Mouse (Mus musculus): Measurements from ENCODE around the gene Slc39a3. TPM values are rescaled to one million over a fixed set of nuclear protein-coding genes. Genes with fewer than 3 reads are reported as not detected.

Gene Slc39a3
- polyA plus RNA-seq, 1 experiment: 1.5 TPM

- Histone ChIP-seq H3K36me3 (ENCODE audit: control insufficient read depth) (no peaks in the 10 kb centered on the region), H3K9me3 (ENCODE audit: control insufficient read depth, low read length) (peaks cover 2% of the 10 kb centered on the region; the same call in 1 of the 2 replicates), H3K4me1 (ENCODE audit: control insufficient read depth) (peaks cover 37% of the 10 kb centered on the region), H3K27me3 (ENCODE audit: control insufficient read depth) (peaks cover 13% of the 10 kb centered on the region), H3K4me3 (replicated peaks) (no peak overlapping the region)
- no peak for TF ChIP-seq TAL1 (IDR thresholded peaks at IDR 0.05; ENCODE audit: low read length)
- TF ChIP-seq GATA1 (IDR thresholded peaks at IDR 0.05; ENCODE audit: low read length): no peak
Observed at GRCm38 (mm10) chr10:81016645-81017044, 20.6 kb downstream of the Slc39a3 start.

DNA sequence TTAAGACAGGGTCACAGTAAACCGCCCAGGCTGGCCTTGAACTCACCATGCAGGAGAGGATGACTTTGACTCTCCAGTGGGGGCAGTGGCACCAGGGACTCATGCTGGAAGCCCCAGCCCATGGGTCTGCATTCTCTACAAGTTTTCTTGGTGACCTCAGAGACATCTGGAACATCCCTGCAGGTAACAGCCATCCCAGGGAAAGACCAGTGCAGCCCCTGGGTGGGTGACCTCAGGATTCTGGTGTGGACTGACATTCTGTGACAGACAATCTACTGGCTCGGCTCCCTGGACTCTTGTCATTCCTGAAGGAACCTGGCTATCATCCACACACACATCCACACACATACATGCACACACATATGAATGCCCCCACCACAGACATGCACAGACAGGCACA lies 21.6 kb downstream of the Slc39a3 start:
- no peak overlapping the region for H3K4me3 ChIP-seq (replicated peaks)
- TF ChIP-seq TAL1 (IDR thresholded peaks at IDR 0.05; ENCODE audit: low read length) (no peak), GATA1 (IDR thresholded peaks at IDR 0.05; ENCODE audit: low read length) (no peak)
- no peaks in the 10 kb centered on the region for H3K36me3 ChIP-seq (ENCODE audit: control insufficient read depth)
- peaks cover 37% of the 10 kb centered on the region for H3K4me1 ChIP-seq (ENCODE audit: control insufficient read depth)
- H3K9me3 ChIP-seq (ENCODE audit: control insufficient read depth, low read length): peaks cover 2% of the 10 kb centered on the region; the same call in 1 of the 2 replicates
- H3K27me3 ChIP-seq (ENCODE audit: control insufficient read depth): peaks cover 4% of the 10 kb centered on the region

GRCm38 (mm10) chr10:81014393-81015384 lies 22.5 kb downstream of the Slc39a3 start, which contains the start of gene Gng7:
Gng7 (minus strand) TSS chr10:81014945.
- Histone ChIP-seq H3K36me3 (ENCODE audit: control insufficient read depth) (no peaks in the 10 kb centered on the region), H3K4me3 (replicated peaks) (peak within 1 kb of the TSS; percentile 37), H3K4me1 (ENCODE audit: control insufficient read depth) (peaks cover 34% of the 10 kb centered on the region), H3K27me3 (ENCODE audit: control insufficient read depth) (peaks cover 3% of the 10 kb centered on the region), H3K9me3 (ENCODE audit: control insufficient read depth, low read length) (peaks cover 2% of the 10 kb centered on the region; the same call in 1 of the 2 replicates)
- TF ChIP-seq TAL1 (IDR thresholded peaks at IDR 0.05; ENCODE audit: low read length) (no peak), GATA1 (IDR thresholded peaks at IDR 0.05; ENCODE audit: low read length) (no peak)

GRCm38 (mm10) chr10:81010851-81011250 lies 26.4 kb downstream of the Slc39a3 start:
- H3K36me3 ChIP-seq (ENCODE audit: control insufficient read depth): no peaks in the 10 kb centered on the region
- H3K4me1 ChIP-seq (ENCODE audit: control insufficient read depth): peaks cover 21% of the 10 kb centered on the region
- H3K27me3 ChIP-seq (ENCODE audit: control insufficient read depth): peaks cover 3% of the 10 kb centered on the region
- H3K4me3 ChIP-seq (replicated peaks): no peak overlapping the region
- no peaks in the 10 kb centered on the region for H3K9me3 ChIP-seq (ENCODE audit: control insufficient read depth, low read length)
- TF ChIP-seq GATA1 (IDR thresholded peaks at IDR 0.05; ENCODE audit: low read length) (no peak), TAL1 (IDR thresholded peaks at IDR 0.05; ENCODE audit: low read length) (no peak)

DNA sequence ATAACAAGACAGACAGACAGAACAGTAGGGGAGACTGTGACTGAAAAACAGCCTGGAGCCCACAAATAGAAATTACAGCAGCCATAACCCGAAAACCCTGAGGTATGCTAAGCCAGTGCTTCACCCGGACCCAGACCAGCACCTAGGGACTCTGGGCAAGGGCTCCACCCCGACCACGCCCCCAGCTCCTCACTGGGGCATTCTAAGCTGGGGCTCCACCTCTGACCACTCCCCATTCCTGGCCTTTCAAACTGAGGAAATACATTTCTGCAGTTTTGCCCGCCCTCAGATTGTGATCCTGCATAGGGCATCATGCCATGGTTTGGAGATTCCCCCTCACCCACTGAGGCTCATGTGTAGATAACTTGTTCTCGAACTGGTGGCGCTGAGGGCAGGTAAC lies 30.0 kb downstream of the Slc39a3 start:
- Histone ChIP-seq H3K9me3 (ENCODE audit: control insufficient read depth, low read length) (no peaks in the 10 kb centered on the region), H3K4me3 (replicated peaks) (no peak overlapping the region), H3K36me3 (ENCODE audit: control insufficient read depth) (no peaks in the 10 kb centered on the region), H3K4me1 (ENCODE audit: control insufficient read depth) (peaks cover 5% of the 10 kb centered on the region), H3K27me3 (ENCODE audit: control insufficient read depth) (no peaks in the 10 kb centered on the region; the same call in 1 of the 2 replicates)
- TF ChIP-seq GATA1 (IDR thresholded peaks at IDR 0.05; ENCODE audit: low read length): no peak
- TF ChIP-seq TAL1 (IDR thresholded peaks at IDR 0.05; ENCODE audit: low read length): no peak

GRCm38 (mm10) chr10:81006005-81006677 lies 31.1 kb downstream of the Slc39a3 start:
- no peak overlapping the region for H3K4me3 ChIP-seq (replicated peaks)
- TF ChIP-seq TAL1 (IDR thresholded peaks at IDR 0.05; ENCODE audit: low read length) (no peak), GATA1 (IDR thresholded peaks at IDR 0.05; ENCODE audit: low read length) (no peak)
- H3K9me3 ChIP-seq (ENCODE audit: control insufficient read depth, low read length): no peaks in the 10 kb centered on the region
- H3K36me3 ChIP-seq (ENCODE audit: control insufficient read depth): no peaks in the 10 kb centered on the region
- peaks cover 8% of the 10 kb centered on the region for H3K4me1 ChIP-seq (ENCODE audit: control insufficient read depth)
- H3K27me3 ChIP-seq (ENCODE audit: control insufficient read depth): no peaks in the 10 kb centered on the region; the same call in 1 of the 2 replicates

DNA sequence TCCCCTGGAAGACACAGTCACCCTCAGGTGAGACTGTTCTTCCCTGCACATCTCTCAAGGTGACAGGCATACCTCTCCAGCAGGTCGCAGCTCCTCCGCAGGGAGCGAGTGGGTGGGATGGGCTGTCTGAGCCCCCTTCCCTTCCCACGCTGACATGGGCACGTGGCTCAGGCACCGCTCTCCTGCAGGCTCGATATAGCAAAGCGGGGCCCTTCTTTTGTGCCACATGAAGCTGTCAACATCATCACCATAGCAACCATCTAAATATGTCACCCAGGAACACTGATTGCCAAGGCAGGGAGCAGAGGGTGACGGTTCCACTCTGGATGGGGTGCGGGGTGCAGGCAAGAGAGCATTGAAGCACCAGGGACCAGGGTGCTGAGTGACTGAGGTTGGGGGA lies 36.1 kb downstream of the Slc39a3 start:
- H3K4me1 ChIP-seq (ENCODE audit: control insufficient read depth): peaks cover 35% of the 10 kb centered on the region
- H3K27me3 ChIP-seq (ENCODE audit: control insufficient read depth): peaks cover 8% of the 10 kb centered on the region
- no peaks in the 10 kb centered on the region for H3K36me3 ChIP-seq (ENCODE audit: control insufficient read depth)
- H3K4me3 ChIP-seq (replicated peaks): no peak overlapping the region
- TF ChIP-seq TAL1 (IDR thresholded peaks at IDR 0.05; ENCODE audit: low read length) (no peak), GATA1 (IDR thresholded peaks at IDR 0.05; ENCODE audit: low read length) (no peak)
- H3K9me3 ChIP-seq (ENCODE audit: control insufficient read depth, low read length): no peaks in the 10 kb centered on the region

- no peaks in the 10 kb centered on the region for H3K9me3 ChIP-seq (ENCODE audit: control insufficient read depth, low read length)
- H3K4me3 ChIP-seq (replicated peaks): no peak overlapping the region
- peaks cover 8% of the 10 kb centered on the region for H3K27me3 ChIP-seq (ENCODE audit: control insufficient read depth)
- peaks cover 35% of the 10 kb centered on the region for H3K4me1 ChIP-seq (ENCODE audit: control insufficient read depth)
- no peaks in the 10 kb centered on the region for H3K36me3 ChIP-seq (ENCODE audit: control insufficient read depth)
- no peak for TF ChIP-seq TAL1 (IDR thresholded peaks at IDR 0.05; ENCODE audit: low read length)
- TF ChIP-seq GATA1 (IDR thresholded peaks at IDR 0.05; ENCODE audit: low read length): no peak
Observed at GRCm38 (mm10) chr10:81000197-81001062, 36.8 kb downstream of the Slc39a3 start.

Data from erythroblast, embryonic 14.5 days (primary cell).